Mouse (Mus musculus): ENCODE measurements around the gene Osbpl6. TPM values are rescaled to one million over a fixed set of nuclear protein-coding genes. Genes with fewer than 3 reads are reported as not detected.
"Not testable (repeated sequence)": the region's sequence is repeated elsewhere in the genome, so short reads cannot be mapped to it uniquely, and the experiment has no call there.

Osbpl6 gene
- total RNA-seq, 2 experiments from 2014 or later, result 8.8 to 11.9 TPM

- intact Hi-C loops (cut with DNase I), result no loop called here
- no peak for DNase-seq (ENCODE audit: low spot score)
Measured at GRCm38 (mm10) chr2:76621724-76622123, 215.4 kb downstream of the Osbpl6 start.

GRCm38 (mm10) chr2:76622316-76622715 lies 216.0 kb downstream of the Osbpl6 start:
- DNase-seq (ENCODE audit: low spot score); intact Hi-C loops (cut with DNase I): not testable (repeated sequence)

GRCm38 (mm10) chr2:76630293-76630692 lies 224.0 kb downstream of the Osbpl6 start:
- intact Hi-C loops (cut with DNase I), result no loop called here
- no peak for DNase-seq (ENCODE audit: low spot score)

GRCm38 (mm10) chr2:76631600-76631999 lies 225.3 kb downstream of the Osbpl6 start:
- intact Hi-C loops (cut with DNase I), result no loop called here
- DNase-seq (ENCODE audit: low spot score), result no peak

GRCm38 (mm10) chr2:76639637-76640036 lies 233.3 kb downstream of the Osbpl6 start:
- DNase-seq (ENCODE audit: low spot score), result no peak
- intact Hi-C loops (cut with DNase I), result no loop called here

- intact Hi-C loops (cut with DNase I), result no loop called here
- DNase-seq (ENCODE audit: low spot score), result no peak
Measured at GRCm38 (mm10) chr2:76643801-76644200, 237.5 kb downstream of the Osbpl6 start.

- intact Hi-C loops (cut with DNase I), result no loop called here
- no peak for DNase-seq (ENCODE audit: low spot score)
Measured at GRCm38 (mm10) chr2:76647441-76647869, 241.1 kb downstream of the Osbpl6 start.

- intact Hi-C loops (cut with DNase I), result loop anchor here (1.0 kb wide), 1 partner anchor 27 kb away; the partner anchor contains the start of gene Plekha3
- DNase-seq (ENCODE audit: low spot score), result peak; percentile 92
Measured at GRCm38 (mm10) chr2:76647883-76648570, 241.7 kb downstream of the Osbpl6 start, which contains the start of the genes Prkra and Pjvk. TSS of gene Prkra (minus strand) at chr2:76648015. TSS of gene Pjvk (plus strand) at chr2:76648476.

- intact Hi-C loops (cut with DNase I), result loop anchor here (1.0 kb wide), 1 partner anchor 27 kb away; the partner anchor contains the start of gene Plekha3
- DNase-seq (ENCODE audit: low spot score), result no peak
Measured at GRCm38 (mm10) chr2:76648666-76649141, 242.4 kb downstream of the Osbpl6 start.

Small RNAs within 50 kb of the gene (microRNA-seq; reads per million reads assigned to microRNA genes)
- gene Gm23164, result not detected

Other genes with a start within 250 kb of the Osbpl6 start
- gene Pde11a, start 67.7 kb upstream of the Osbpl6 start, total RNA-seq (2021), result under 1 TPM; 0.22 to 0.31 TPM
- gene Cyct, start 46.1 kb upstream of the Osbpl6 start, total RNA-seq (2021), result not detected
- 10 to 100 TPM; 19.2 to 22.0 TPM for gene Rbm45, start 36.5 kb upstream of the Osbpl6 start, total RNA-seq (2021)
- gene Prkra, start 241.5 kb downstream of the Osbpl6 start, total RNA-seq (2021), result 10 to 100 TPM; 13.3 to 15.2 TPM
- not detected for gene Pjvk, start 242.0 kb downstream of the Osbpl6 start, total RNA-seq (2021)